Mouse (Mus musculus) hindbrain, embryonic 11.5 days (tissue): Measurements from ENCODE around the gene Btbd17. TPM values are rescaled to one million over a fixed set of nuclear protein-coding genes. Genes with fewer than 3 reads are reported as not detected.

ENCODE experiments used
- ATAC-seq: fragments of 200-750 bp; cut with Nextera tagmentation; 2 replicates; pipeline ENCODE4 v1.8.0; 2017; ENCODE audit warnings: mild to moderate bottlenecking, moderate TSS enrichment, moderate library complexity; ENCODE audit not compliant: low FRiP score
- DNase-seq: peaks from one replicate; pipeline ENCODE4 v3.0.0-alpha.2; 2015; ENCODE audit warnings: low spot score
- H3K27ac ChIP-seq: fragments of 300-500 bp; sonication (generic); 2 replicates; pipeline ENCODE4 v1.5.1; 2014; ENCODE audit warnings: mild to moderate bottlenecking, low read depth, low read length
- H3K27me3 ChIP-seq: fragments of 300-500 bp; sonication (generic); 2 replicates; pipeline ENCODE4 v1.6.1; 2014; ENCODE audit warnings: mild to moderate bottlenecking, low read length, moderate library complexity, mixed read lengths; ENCODE audit not compliant: control insufficient read depth, insufficient read depth
- H3K36me3 ChIP-seq: fragments of 300-500 bp; sonication (generic); 2 replicates; pipeline ENCODE4 v1.6.1; 2014; ENCODE audit warnings: mild to moderate bottlenecking, low read length, moderate library complexity, mixed read lengths; ENCODE audit not compliant: control insufficient read depth, insufficient read depth
- H3K4me1 ChIP-seq: fragments of 300-500 bp; sonication (generic); replicated peaks from 2 replicates; pipeline ENCODE4 v1.6.1; 2014; ENCODE audit warnings: low read length, mixed read lengths; ENCODE audit not compliant: control insufficient read depth, insufficient read depth
- H3K4me2 ChIP-seq: fragments of 300-500 bp; sonication (generic); replicated peaks from 2 replicates; pipeline ENCODE4 v1.6.1; 2014; ENCODE audit warnings: mild to moderate bottlenecking, low read depth, low read length
- H3K4me3 ChIP-seq: fragments of 300-500 bp; sonication (generic); 2 replicates; pipeline ENCODE4 v1.5.1; 2014; ENCODE audit warnings: low read depth, low read length
- H3K9ac ChIP-seq: fragments of 300-500 bp; sonication (generic); 2 replicates; pipeline ENCODE4 v1.6.1; 2014; ENCODE audit warnings: low read depth, low read length
- H3K9me3 ChIP-seq: fragments of 300-500 bp; sonication (generic); 2 replicates; pipeline ENCODE4 v1.6.1; 2016; ENCODE audit warnings: low read length; ENCODE audit not compliant: control insufficient read depth
- WGBS: fragments of 180-500 bp; shearing (Covaris S2); extraction: QIAGEN DNeasy Blood & Tissue Kit; methylation state at CpG from one replicate; pipeline ENCODE4 v1.1.7; 2014; 5-methylcytosine and 5-hydroxymethylcytosine counted together
- polyA plus RNA-seq: library from polyadenylated mRNA; unstranded; fragments of >200 nt; fragmentation: Nextera tagmentation; extraction: Ambion mirVana; gene quantifications from 2 replicates; pipeline ENCODE4 v1.2.1, GENCODE M21; 2014

The Btbd17 gene
- polyA plus RNA-seq, 1 experiment from 2014 or later, result 39.2 TPM

GRCm38 (mm10) chr11:114809371-114809770 is 13.6 kb upstream of the Btbd17 start:
- H3K9ac ChIP-seq, result no peak overlapping the region
- H3K4me2 ChIP-seq, result no peak overlapping the region
- peaks cover 17% of the 10 kb centered on the region for H3K4me1 ChIP-seq
- H3K36me3 ChIP-seq, result no peaks in the 10 kb centered on the region
- DNase-seq, result no peak
- no peak for ATAC-seq
- 88% methylated on average over 1 of the region's 1 CpGs for WGBS
- no peaks in the 10 kb centered on the region for H3K9me3 ChIP-seq
- H3K4me3 ChIP-seq, result no peak overlapping the region
- H3K27me3 ChIP-seq, result no peaks in the 10 kb centered on the region
- no peak overlapping the region for H3K27ac ChIP-seq

GRCm38 (mm10) chr11:114807686-114808427 is 12.1 kb upstream of the Btbd17 start:
- H3K9me3 ChIP-seq, result no peaks in the 10 kb centered on the region
- ATAC-seq, result peak; percentile 45
- peaks cover 27% of the 10 kb centered on the region for H3K4me1 ChIP-seq
- H3K36me3 ChIP-seq, result no peaks in the 10 kb centered on the region
- WGBS, result 22% methylated on average over 14 of the region's 14 CpGs
- no peak overlapping the region for H3K4me2 ChIP-seq
- H3K27ac ChIP-seq, result peak overlapping the region; percentile 71
- H3K9ac ChIP-seq, result no peak overlapping the region
- no peaks in the 10 kb centered on the region for H3K27me3 ChIP-seq
- H3K4me3 ChIP-seq, result no peak overlapping the region
- DNase-seq, result no peak

GRCm38 (mm10) chr11:114807025-114807424 is 11.3 kb upstream of the Btbd17 start:
- Histone ChIP-seq H3K36me3 (no peaks in the 10 kb centered on the region), H3K27ac (peak overlapping the region; percentile 71), H3K4me3 (no peak overlapping the region), H3K4me2 (no peak overlapping the region), H3K9me3 (no peaks in the 10 kb centered on the region), H3K9ac (no peak overlapping the region), H3K27me3 (no peaks in the 10 kb centered on the region), H3K4me1 (peaks cover 27% of the 10 kb centered on the region)
- no peak for DNase-seq
- ATAC-seq, result peak; percentile 24; the same call in 1 of the 2 replicates
- 54% methylated on average over 2 of the region's 2 CpGs for WGBS

GRCm38 (mm10) chr11:114803990-114804389 is 8.2 kb upstream of the Btbd17 start:
- H3K4me1 ChIP-seq, result peaks cover 27% of the 10 kb centered on the region
- WGBS, result 16% methylated on average over 8 of the region's 8 CpGs
- H3K4me2 ChIP-seq, result no peak overlapping the region
- no peak overlapping the region for H3K9ac ChIP-seq
- DNase-seq (no peak), ATAC-seq (peak; percentile 55)
- H3K27me3 ChIP-seq, result no peaks in the 10 kb centered on the region
- H3K4me3 ChIP-seq, result no peak overlapping the region
- peak overlapping the region; percentile 33; the same call in 1 of the 2 replicates for H3K27ac ChIP-seq
- no peaks in the 10 kb centered on the region for H3K9me3 ChIP-seq
- no peaks in the 10 kb centered on the region for H3K36me3 ChIP-seq

DNA sequence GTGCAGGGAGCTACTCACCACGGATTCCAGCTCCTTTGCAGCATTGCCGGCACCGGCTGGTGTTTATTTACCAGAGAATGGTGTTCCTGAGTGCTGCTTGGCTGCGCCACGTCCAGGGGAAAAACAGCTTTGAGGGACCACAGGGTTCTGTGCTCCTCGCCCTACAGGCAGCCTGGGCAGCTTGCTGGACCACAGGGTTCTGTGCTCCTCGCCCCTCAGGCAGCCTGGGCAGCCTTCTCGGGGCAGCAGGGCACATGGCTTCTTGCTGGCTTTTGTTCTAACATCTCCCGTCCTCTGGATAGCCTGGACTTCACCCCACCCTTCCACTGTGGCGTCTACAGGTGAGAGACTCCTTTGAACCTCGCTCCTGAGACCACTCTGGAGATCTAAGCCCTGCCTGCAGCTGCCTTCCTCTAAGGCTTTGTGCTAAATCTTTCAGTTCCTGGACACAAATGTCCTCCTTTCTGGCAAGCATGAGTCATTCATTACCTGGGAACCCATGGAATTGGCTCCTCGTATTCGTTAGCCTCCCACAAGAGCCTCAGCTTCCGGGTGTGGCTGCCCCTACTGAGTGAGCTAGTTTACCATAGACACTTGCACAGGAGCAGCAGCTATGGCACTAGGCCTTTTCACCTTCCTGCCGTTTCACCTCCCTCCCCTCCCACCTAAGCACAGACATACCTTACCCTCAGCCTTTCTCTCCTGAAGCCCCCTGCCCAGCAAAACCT is 7.0 kb upstream of the Btbd17 start:
- Histone ChIP-seq H3K27ac (no peak overlapping the region), H3K9ac (0 out of 2 replicates have a peak overlapping the region, but pooled peaks have one; percentile 7), H3K4me3 (no peak overlapping the region), H3K27me3 (no peaks in the 10 kb centered on the region), H3K9me3 (no peaks in the 10 kb centered on the region), H3K36me3 (no peaks in the 10 kb centered on the region), H3K4me2 (no peak overlapping the region), H3K4me1 (peaks cover 24% of the 10 kb centered on the region)
- no peak for DNase-seq
- WGBS, result 57% methylated on average over 15 of the region's 15 CpGs
- ATAC-seq, result no peak

DNA sequence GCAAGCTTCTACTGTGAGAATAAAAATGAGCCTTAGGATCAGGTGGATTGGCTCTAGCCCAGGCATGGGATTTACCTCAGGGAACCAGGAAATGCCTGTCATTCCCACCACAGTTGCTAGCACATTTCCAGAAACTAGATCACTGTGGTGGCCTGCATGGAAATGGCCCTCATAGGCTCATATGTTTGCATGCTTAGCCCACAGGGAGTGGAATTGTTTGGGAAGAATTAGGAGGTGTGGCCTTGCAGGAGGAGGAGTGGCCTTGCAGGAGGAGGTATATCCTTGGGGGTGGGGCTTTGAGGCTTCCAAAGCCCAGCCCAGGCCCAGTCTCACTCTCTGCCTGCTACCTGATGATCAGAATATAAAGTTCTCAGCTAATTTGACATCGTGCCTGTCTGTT is 6.2 kb upstream of the Btbd17 start:
- DNase-seq (no peak), ATAC-seq (no peak)
- H3K27me3 ChIP-seq, result no peaks in the 10 kb centered on the region
- no peak overlapping the region for H3K4me3 ChIP-seq
- H3K9me3 ChIP-seq, result no peaks in the 10 kb centered on the region
- no peak overlapping the region for H3K27ac ChIP-seq
- H3K4me1 ChIP-seq, result peaks cover 18% of the 10 kb centered on the region
- H3K4me2 ChIP-seq, result no peak overlapping the region
- no peak overlapping the region for H3K9ac ChIP-seq
- no peaks in the 10 kb centered on the region for H3K36me3 ChIP-seq
- WGBS, result 93% methylated on average over 1 of the region's 1 CpGs

- Histone ChIP-seq H3K27ac (no peak within 1 kb of the TSS), H3K4me2 (no peak within 1 kb of the TSS), H3K9me3 (no peaks in the 10 kb centered on the region), H3K4me1 (peaks cover 14% of the 10 kb centered on the region), H3K27me3 (no peaks in the 10 kb centered on the region), H3K4me3 (no peak within 1 kb of the TSS), H3K9ac (no peak within 1 kb of the TSS), H3K36me3 (no peaks in the 10 kb centered on the region)
- DNase-seq (no peak), ATAC-seq (no peak)
- 94% methylated on average over 3 of the region's 3 CpGs for WGBS
These were observed 2.9 kb upstream of the Btbd17 start, which contains the start of gene Gpr142 for GRCm38 (mm10) chr11:114798624-114799023. Gene Gpr142 (plus strand): TSS chr11:114798924.

DNA sequence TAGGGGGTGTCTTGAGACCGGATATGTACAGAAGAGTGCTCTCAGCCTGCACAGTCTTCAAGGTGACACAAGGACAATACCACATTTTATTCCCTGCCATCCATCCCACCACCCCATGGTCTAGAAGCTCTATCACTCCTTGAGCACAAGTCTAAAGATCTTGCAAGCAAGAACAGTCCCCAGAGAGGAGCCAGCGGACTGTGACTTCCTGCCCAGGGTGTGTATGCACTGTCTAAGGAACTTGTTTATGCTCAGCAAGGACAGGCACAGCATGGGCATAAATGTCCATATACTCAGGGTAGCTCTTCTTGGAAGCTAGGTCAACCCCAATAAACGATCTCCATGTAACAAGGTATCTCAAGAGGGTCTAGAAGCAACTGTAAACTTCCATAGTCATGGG is 2.2 kb upstream of the Btbd17 start:
- ATAC-seq (no peak), DNase-seq (no peak)
- no peaks in the 10 kb centered on the region for H3K9me3 ChIP-seq
- H3K27me3 ChIP-seq, result no peaks in the 10 kb centered on the region
- H3K36me3 ChIP-seq, result no peaks in the 10 kb centered on the region
- H3K27ac ChIP-seq, result no peak overlapping the region
- H3K9ac ChIP-seq, result no peak overlapping the region
- 81% methylated on average over 3 of the region's 3 CpGs for WGBS
- no peak overlapping the region for H3K4me3 ChIP-seq
- peaks cover 11% of the 10 kb centered on the region for H3K4me1 ChIP-seq
- no peak overlapping the region for H3K4me2 ChIP-seq
